ENCODE assay signal across 13 mouse cellular contexts in genomic region chr4:59662163-59662562, GRCm38 (mm10).
"Had no signal": no experiment of that assay in that cellular context is flagged by ENCODE, and none has a peak within 500 bp of the region (broad histone marks: within the 10 kb centered on the region; RNA-seq: fewer than 3 reads in every experiment).

No protein-coding gene starts in this region.

- DNase-seq: kidney, adult 8-10 months; kidney, postnatal 25 days; left cerebral cortex, postnatal 4 days; midbrain, embryonic 14.5 days; thymus, adult 2 months; thymus, postnatal 25 days had no signal

- H3K9me3 ChIP-seq: lung, embryonic 15.5 days; neural tube, embryonic 12.5 days had no signal

- H3K4me3 ChIP-seq: layer of hippocampus, adult 2 months; limb, embryonic 13.5 days; lung, embryonic 15.5 days; midbrain, embryonic 10.5 days; neural tube, embryonic 12.5 days had no signal

- H3K27me3 ChIP-seq: limb, embryonic 13.5 days; lung, embryonic 15.5 days; neural tube, embryonic 12.5 days had no signal

- H3K27ac ChIP-seq: hindbrain, postnatal 0 days; layer of hippocampus, adult 2 months; limb, embryonic 13.5 days; lung, embryonic 15.5 days; midbrain, embryonic 10.5 days; neural tube, embryonic 12.5 days had no signal

- H3K4me2 ChIP-seq: limb, embryonic 13.5 days; liver, embryonic 11.5 days; lung, embryonic 15.5 days; neural tube, embryonic 12.5 days had no signal

- H3K4me1 ChIP-seq: limb, embryonic 13.5 days; neural tube, embryonic 12.5 days had no signal

- H3K9ac ChIP-seq: limb, embryonic 13.5 days; lung, embryonic 15.5 days; neural tube, embryonic 12.5 days had no signal

- H3K36me3 ChIP-seq: lung, embryonic 15.5 days; neural tube, embryonic 12.5 days had no signal

- ATAC-seq: hindbrain, postnatal 0 days had no signal
